Mouse (Mus musculus) colon, adult 2 months (tissue): ENCODE results near the gene Ruvbl1. TPM values are rescaled to one million over a fixed set of nuclear protein-coding genes. Genes with fewer than 3 reads are reported as not detected.

Experiments used
- polyA plus RNA-seq: library from polyadenylated mRNA; depleted of rRNA; stranded (reverse); fragments of >200 nt; gene quantifications from 2 replicates; pipeline ENCODE4 v1.2.3, GENCODE M21; 2012; rRNA removed

Ruvbl1 gene
- 14.1 and 14.6 TPM in 2 replicates for polyA plus RNA-seq

GRCm38 (mm10) chr6:88465181-88465920, at the start of gene Ruvbl1:
Gene Ruvbl1, plus strand, starts transcription at chr6:88465409.

GRCm38 (mm10) chr6:88446063-88447002, 18.9 kb upstream of the Ruvbl1 start, which contains the start of gene Eefsec:
Gene Eefsec, minus strand, starts transcription at chr6:88446539.

GRCm38 (mm10) chr6:88518404-88519263, 53.4 kb downstream of the Ruvbl1 start, which contains the start of gene Sec61a1:
Gene Sec61a1, minus strand, starts transcription at chr6:88518905.

Other genes starting within 250 kb of the Ruvbl1 start
- not detected in 2 replicates for gene Dnajb8, start 243.1 kb upstream of the Ruvbl1 start, polyA plus RNA-seq
- gene Eefsec, start 18.9 kb upstream of the Ruvbl1 start, polyA plus RNA-seq = 17.3 and 19.5 TPM in 2 replicates
- gene Sec61a1, start 53.5 kb downstream of the Ruvbl1 start, polyA plus RNA-seq = 291 and 381 TPM in 2 replicates
- 0.12 and 0.31 TPM in 2 replicates for gene Kbtbd12, start 172.5 kb downstream of the Ruvbl1 start, polyA plus RNA-seq